Mouse (Mus musculus): ENCODE measurements at regions not wholly inside any gene's neighbourhood (a gene's known extent, or its start where the extent isn't known, plus 50 kb on each side); places are given as distances from the start of the nearest gene placed in this dataset.

DNA sequence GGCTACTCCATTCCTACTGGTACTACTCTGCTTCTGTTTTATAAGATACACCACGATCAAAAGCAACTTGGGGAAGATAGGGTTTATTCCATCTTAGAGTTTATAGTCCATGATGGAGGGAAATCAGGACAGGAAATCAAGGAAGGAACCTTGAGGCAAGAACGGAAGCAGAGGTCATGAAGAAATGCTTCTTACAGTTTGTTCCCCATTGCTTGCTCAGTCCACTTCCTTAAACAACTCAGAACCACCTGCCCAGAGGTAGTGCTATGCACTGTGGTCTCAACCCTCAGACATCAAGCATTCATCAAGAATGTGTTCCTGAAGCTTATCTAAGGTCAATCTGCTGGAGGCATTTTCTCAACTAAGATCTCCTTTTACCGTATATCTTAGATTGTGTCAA, 189.8 kb downstream of the Lmo4 start:
- ATAC-seq (replicated peaks; ENCODE audit: low read depth, poor library complexity, severe bottlenecking): 0 out of 2 replicates have a peak, but pooled peaks have one; percentile 22

DNA sequence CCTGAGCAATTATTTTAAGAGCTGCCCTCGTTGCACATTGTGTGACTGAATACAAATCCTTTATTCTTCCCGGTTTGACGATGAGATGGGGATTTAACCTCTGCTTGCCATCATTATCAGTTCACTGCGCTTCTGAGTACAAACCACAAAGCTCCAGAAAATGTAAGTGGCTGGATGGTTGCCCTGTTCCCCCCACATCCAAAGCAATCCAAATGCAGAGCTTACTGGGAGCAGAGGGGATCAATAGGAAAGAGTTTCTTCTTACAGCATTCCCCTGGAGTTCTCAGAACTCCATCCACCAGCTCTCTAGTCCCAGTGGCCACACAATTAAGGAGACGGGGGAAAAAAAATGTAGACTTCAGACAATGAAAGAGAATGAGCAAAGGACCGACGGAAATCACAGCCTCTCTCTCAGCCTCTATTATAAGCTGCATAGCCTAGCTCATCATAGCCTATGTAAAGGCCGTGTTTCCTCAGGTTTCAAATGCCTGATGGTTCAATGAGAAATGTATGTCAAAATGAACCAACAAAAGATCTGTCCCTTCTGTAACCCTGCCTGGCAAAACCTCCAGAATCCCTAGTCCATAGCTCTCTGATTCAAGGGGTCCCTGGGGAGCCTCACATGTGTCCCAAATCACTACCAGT, 191.4 kb downstream of the Lmo4 start:
- no peak for ATAC-seq (replicated peaks; ENCODE audit: low read depth, poor library complexity, severe bottlenecking)

DNA sequence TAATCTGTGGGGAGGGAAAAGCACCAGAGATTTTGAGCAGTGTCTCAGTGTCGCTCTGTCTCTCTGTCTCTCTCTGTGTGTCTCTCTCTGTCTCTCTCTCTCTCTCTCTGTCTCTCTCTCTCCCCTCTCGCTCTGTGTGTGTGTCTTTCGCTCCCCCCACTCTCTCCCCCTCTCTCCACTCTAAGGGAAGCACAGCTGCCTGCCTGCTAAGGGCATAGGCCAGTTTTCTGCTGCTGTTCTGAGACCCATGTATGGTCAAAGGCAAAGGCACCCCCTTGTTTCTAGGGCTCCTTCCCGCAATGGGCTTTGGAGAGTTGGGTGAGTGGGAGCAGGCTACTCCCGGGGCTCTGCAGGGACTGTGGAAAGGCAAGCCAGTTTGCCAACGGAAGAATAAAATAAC, 192.2 kb downstream of the Lmo4 start:
- no peak for ATAC-seq (replicated peaks; ENCODE audit: low read depth, poor library complexity, severe bottlenecking)

DNA sequence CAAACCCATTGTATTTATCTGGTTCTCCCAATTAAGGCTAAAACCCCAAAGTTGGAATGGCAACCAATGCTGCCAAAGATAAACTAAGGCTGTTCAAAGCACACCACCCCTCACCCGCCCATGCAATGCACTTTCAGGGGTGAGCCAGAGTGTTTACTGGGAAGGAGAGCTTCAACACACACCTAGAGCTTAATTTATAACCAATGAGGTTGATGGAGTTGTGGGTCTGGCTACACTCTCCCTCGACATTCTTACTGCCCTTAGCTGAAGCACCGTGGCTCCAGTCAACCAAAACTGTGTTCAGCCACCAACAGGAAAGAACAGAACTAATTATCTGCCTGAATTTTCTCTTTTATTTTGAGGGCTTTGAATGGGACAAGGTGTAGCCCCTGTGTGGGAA, 192.8 kb downstream of the Lmo4 start:
- no peak for ATAC-seq (replicated peaks; ENCODE audit: low read depth, poor library complexity, severe bottlenecking)

DNA sequence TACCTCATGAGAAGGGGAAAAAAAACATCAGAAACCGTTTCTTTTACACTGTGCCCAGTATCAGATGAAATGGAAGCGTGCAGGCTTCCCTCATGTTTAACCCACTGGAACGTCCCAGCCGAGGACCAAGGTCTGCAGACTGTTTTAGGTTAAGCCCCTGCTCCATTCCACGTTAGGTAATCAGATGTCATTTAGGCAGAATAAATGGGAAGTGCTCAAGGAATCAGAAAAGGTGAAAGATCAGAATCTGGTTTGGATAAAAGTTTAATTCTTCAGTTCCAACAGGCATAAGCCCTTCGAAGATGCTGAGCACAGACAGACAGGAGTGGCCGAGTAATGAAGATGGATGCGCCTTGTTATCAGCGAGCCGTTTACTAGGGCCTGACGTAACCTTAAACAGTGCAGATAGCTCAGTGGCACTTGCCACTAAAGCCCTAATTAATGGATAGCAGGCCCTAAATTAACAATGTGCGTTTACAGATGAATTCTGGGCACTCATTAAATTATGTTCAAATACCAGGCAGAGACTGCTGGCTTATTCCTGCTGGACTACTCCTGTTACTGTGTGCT, 193.5 kb downstream of the Lmo4 start:
- no peak for ATAC-seq (replicated peaks; ENCODE audit: low read depth, poor library complexity, severe bottlenecking)

DNA sequence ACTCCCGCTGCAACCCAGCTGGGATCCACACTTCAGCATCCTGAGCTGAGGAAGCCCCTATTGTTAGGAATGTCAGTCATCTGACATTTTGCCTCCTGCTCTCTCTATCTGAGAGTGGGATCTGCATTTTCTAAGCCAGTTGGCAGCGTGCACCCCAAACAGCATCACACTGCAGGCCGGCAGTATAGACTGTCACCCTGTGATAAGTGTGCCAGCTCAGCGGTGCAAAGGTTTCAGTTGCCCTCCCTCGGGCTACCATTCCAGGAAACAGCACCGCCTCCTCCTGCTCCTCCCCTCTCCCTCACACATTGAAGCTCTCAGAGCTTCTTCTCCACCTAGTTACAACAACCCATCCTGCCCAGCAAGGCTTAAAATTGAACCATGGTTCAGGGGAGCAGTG, 194.5 kb downstream of the Lmo4 start:
- peak; percentile 29; the same call in 1 of the 2 replicates for ATAC-seq (replicated peaks; ENCODE audit: low read depth, poor library complexity, severe bottlenecking)

DNA sequence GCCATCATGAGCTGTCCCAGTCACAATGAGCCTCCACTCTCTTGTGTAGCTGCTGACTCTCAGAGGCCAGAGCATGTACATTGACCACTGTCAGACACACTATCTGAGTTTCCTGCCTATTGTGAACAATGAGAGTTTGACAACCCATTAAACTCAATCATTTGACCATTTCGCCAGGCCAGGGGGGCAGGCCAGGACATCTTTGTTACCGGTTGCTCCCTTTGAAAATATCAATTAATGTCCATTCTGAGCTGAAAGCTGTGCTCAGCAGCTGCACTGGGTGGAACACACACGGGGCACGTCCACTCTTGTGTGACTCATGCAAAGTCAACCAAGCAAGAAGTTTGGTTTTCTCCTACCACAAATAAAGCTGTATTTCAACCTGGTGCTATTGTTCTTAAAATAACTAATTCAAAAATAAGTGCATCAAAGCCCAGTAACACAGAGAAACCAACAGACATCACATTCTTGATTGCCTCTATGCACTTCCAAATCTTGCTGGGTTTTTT, 197.9 kb downstream of the Lmo4 start:
- no peak for ATAC-seq (replicated peaks; ENCODE audit: low read depth, poor library complexity, severe bottlenecking)

DNA sequence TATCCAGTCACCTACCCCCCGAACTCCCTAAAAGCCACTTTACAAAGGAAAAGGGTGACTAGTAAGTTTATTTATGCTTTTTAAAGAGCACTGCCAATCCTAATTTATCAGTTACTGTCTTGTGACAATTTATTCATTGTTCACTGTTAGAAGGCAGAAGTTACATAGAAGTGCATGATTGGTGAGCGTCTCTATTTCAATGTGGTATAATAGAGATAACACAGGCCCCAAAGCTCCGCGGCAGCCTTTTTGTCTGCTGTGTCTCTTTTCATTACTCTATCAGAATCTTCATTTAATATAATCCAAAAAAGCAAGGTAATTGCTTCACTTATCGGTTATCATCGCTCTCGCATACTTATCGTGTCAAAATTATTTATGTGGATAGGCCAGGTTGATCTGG, 207.1 kb downstream of the Lmo4 start:
- ATAC-seq (replicated peaks; ENCODE audit: low read depth, poor library complexity, severe bottlenecking): no peak

DNA sequence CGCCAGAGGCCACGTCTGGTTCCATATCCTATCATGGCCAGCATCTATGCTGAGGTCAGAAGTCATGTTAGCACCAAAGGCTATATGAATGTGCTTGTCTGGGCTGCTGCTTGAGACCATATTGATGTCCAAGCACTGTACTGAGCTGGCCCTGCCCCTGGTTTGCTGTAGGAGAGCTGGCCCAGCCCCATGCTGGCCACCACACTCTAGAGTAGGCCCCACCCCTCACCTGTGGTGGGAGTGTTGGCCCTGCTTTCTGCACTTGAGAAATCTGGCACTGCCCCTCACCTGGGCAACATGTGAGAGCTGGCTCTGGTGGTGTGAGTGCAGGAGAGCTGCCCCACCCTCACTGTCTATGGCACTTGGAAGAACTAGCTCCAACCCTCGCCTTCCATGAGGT, 210.0 kb downstream of the Lmo4 start:
- no peak for ATAC-seq (replicated peaks; ENCODE audit: low read depth, poor library complexity, severe bottlenecking)

DNA sequence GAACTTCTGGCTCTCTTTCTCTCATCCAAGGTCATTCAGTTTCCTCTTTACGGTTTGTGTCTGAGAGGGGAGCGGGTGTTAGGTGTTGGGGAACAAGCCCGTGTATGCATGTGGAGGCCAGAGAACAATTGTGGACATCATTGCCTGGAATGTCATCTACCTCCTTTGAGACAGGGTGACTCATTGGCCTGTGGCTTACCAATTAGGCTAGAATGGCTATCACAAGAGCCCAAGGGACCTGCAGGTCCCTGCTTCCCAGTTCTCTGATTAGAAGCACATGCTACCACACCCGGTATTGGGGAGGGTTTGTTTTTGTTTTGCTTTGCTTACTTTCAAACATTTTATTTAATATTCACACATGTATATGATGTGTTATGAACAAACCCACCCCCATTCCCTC, 216.0 kb downstream of the Lmo4 start:
- ATAC-seq (replicated peaks; ENCODE audit: low read depth, poor library complexity, severe bottlenecking): no peak

DNA sequence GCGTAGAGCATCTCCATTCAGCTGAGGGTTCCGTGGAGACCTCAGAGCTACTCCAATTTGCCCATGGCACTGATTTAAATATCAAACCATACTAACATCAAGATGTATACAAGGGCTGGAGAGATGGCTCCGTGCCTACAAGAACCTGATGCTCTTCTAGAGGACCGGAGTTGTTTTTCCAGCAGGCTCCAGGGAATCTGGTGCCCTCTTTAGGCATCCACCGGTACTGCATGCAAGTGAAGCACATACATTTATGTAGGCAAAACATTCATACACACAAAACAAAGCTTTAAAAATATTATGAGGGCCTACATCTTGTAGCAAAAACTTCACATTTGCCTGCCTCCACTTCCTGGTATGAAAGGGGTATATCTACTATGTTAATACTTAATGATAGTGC, 217.0 kb downstream of the Lmo4 start:
- no peak for ATAC-seq (replicated peaks; ENCODE audit: low read depth, poor library complexity, severe bottlenecking)

DNA sequence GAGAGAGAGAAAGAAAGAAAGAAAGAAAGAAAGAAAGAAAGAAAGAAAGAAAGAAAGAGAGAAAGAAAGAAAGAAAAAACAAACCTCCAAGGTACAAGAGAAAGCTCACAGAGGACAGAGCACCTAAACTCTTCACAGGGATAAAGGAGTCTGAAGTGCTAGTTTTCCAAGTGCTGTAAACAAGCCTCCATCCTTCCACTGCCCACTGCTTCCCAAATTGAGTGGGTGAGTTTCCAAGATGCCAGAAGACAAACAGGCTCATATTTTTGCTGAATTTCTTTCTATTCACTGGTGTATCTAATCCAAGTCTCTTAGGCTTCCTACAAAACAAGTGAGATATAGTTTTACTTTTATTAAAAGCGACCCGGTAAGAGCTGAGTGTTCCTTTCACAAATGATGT, 218.2 kb downstream of the Lmo4 start:
- no peak for ATAC-seq (replicated peaks; ENCODE audit: low read depth, poor library complexity, severe bottlenecking)

DNA sequence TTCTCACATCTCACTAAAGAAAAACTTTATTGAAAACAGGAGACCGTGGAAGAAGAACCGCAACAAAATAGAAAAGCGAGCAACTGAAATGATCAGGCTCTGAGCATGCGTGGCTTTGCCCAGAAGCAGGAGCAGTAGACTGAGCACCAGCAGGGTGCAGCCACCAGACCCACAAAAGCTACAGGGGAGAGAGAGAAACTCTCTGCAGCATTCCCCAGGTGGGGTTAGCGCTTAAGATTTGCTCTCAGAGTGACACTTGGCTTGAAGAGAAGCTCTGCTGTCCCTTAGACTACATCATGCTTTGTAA, 218.9 kb downstream of the Lmo4 start:
- ATAC-seq (replicated peaks; ENCODE audit: low read depth, poor library complexity, severe bottlenecking): no peak

DNA sequence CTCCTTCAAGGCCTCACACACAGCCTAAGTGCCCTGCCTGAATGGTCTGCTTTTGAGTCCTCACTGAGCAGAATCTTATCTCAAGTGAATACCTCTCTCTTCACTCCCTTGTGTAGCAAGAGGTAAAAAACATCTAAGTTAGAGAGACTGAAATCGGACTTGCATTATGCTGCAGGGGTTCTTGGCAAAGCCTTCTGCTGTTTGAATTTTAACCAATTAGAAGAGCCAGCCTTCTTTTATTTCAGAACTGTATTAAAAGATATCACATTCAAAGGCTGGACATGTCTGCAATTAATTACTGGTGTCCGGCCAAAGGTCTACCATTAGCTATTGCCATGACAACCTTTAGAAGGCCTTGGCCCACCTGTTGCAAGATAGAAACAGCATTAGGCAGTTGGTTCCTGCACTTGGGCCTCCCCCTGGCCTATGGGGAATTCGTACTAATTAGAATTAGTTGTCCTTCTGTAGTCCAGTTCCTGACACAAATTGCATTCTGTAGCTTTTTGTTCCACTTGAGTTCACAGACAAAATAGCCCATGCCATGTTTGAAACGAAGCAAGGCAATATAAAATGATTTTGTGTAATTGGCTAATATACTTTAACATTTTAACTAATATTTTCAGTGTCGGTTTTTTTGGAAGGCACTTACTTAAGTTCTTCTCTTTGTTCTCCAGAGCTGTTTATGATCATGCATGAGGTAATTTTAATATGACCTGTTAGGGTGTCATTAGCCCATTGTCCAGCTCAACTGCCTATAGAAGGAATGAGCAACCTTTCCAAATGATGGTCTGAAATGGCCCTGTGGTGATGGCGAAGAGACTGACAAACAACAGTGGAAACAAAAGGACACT, 219.4 kb downstream of the Lmo4 start:
- no peak for ATAC-seq (replicated peaks; ENCODE audit: low read depth, poor library complexity, severe bottlenecking)

DNA sequence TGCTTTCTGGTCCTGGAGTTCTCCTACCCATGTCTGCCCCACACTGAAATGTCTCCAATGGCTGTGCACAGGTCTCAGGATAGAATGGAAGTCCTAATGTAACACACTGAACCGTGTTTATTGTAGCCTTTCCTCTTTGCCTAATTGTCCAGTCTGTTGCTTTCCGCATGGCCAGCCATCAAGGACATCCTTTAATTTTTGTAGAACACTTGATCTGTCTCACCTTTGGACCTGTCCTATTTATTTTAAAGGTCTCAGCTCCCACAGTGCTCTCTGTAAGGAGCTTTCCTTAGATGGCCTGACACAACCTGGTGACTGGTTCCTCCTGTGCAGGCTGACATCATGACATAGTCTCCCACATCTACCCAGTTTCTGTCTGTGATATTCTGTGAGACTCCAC, 226.3 kb downstream of the Lmo4 start:
- ATAC-seq (replicated peaks; ENCODE audit: low read depth, poor library complexity, severe bottlenecking): no peak

DNA sequence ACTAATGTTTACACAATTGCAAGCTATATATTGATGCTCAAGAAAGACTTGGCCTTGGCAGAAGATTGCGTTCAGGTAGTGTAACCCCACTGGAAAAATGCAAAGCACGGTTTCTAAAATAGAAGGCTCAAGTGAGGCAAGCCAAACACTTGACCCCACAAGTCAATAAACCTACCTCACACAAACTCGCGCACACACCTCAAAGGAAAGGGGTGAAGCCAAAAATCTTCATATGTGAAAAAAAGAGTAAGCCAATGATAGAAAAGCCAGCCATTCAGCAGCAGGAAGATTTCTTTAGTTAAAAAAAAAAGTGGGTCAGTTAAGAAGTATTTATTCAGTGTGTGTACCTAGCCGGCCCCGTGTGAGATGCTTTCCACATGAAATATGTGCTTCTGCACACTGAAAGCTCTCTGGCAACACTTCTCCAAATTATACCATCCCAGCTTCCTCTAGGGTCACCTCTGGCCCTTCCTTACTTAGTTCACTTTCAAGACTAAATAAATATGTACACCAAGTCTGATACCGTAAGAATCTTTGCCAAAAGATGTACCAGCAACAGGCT, 227.1 kb downstream of the Lmo4 start:
- ATAC-seq (replicated peaks; ENCODE audit: low read depth, poor library complexity, severe bottlenecking): no peak

DNA sequence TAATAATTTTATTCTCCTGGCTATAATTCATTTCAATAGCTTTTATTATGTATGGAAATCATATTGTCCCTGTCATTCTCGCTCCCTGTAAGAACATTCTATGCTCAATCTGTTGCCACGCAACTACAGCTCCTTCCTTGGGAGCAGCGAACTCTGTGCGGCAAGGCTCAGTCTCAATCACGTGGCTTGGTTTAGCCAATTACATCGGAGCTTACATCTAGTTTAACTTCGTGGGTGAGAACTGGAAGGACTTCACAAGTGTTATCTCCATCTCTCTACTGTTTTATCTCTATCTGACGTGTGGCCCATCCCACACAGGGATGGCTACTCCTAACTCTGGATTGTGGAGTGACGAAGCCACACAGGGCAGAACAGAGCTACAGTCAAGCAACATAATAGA, 231.4 kb downstream of the Lmo4 start:
- ATAC-seq (replicated peaks; ENCODE audit: low read depth, poor library complexity, severe bottlenecking): no peak

DNA sequence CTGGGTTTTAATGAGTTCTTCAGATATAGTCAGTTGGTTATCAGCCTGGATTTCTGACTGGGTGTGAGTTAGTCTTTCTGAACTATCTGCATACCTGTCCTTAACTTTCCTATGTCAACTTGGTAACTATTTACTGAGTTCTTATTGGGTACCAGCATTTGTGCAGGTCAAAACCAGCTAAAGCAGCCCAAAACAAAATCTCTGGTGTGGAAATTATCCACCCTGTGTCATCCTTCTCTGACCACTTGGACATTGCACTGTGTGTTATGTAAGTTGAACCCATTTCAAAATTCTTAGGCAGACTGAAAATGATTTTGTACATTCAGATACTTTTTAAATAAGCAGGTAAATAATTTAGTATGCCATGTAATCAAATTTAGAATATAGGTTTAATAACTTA, 232.7 kb downstream of the Lmo4 start:
- ATAC-seq (replicated peaks; ENCODE audit: low read depth, poor library complexity, severe bottlenecking): no peak

DNA sequence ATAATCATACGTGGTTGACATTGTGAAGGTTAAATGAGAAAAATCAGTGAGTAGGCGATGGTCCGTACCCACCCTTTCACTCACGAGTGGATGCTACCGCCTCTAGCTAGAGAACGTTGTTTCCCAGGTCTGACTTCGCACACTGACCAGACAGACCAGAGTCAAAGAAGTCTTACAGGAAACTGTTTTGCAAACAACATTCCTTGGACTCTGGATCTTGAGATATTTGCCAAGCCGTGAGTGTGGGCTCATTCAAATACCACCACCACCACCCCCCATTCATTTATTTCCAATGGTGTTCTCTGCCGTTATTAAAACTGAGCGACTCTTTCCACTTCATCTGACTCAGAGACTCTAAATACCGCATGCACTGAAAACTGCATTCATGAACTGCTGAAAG, 234.2 kb downstream of the Lmo4 start:
- no peak for ATAC-seq (replicated peaks; ENCODE audit: low read depth, poor library complexity, severe bottlenecking)

DNA sequence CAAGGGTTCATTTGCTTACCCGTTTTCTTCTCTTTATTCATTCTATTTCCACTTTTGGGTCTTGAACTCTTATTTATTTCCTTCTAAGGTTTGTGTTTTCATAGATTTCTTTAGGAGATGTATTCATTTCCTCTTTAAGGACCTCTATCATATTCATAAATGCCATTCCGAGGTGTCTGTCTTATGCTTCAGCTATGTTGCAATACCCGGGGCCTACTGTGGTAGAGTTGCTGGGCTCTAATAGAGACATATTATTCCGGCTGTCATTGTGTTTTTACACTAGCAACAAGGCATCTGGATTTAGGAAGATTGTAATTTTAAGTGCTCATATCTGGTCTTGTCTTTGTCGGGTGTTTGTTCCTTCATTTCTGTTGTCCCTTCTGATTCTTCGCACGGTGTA, 249.5 kb downstream of the Lmo4 start:
- ATAC-seq (replicated peaks; ENCODE audit: low read depth, poor library complexity, severe bottlenecking): no peak

DNA sequence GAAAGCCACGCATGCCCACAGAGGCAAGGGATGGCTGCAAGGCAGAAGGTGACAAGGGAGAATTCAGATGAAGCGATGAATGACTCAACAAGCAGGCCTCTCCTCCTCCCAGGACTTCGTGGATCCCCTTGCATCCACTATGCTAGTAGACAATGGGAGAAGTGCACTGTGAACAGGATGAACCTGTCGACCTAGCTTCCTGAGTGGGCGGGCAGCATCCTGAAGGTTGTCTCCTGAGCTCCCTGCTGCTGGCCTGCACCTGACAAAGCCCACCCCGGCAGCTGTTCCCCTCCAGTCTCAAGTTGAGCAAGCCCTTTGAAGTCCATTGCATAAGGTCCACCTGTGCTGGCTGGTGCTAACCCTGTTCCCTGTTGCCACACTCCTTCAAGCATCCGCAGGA, 250.2 kb downstream of the Lmo4 start:
- no peak for ATAC-seq (replicated peaks; ENCODE audit: low read depth, poor library complexity, severe bottlenecking)

Measured in common myeloid progenitor, adult 5-6 weeks (primary cell).